Mouse (Mus musculus): ENCODE measurements at regions not wholly inside any gene's neighbourhood (a gene's known extent, or its start where the extent isn't known, plus 50 kb on each side); places are given as distances from the start of the nearest gene placed in this dataset.

- Histone ChIP-seq H3K4me1 (ENCODE audit: control insufficient read depth, insufficient read depth, insufficient read length) (no peaks in the 10 kb centered on the region), H3K27ac (ENCODE audit: insufficient read depth, low read length) (no peak overlapping the region), H3K4me3 (ENCODE audit: extremely low read depth, insufficient read depth, insufficient read length) (no peak overlapping the region), H3K27me3 (ENCODE audit: control insufficient read depth, insufficient read depth, low read length) (no peaks in the 10 kb centered on the region), H3K36me3 (ENCODE audit: control insufficient read depth, insufficient read depth, low read length) (no peaks in the 10 kb centered on the region)
- DNase-seq (ENCODE audit: low read depth in 1 of 2, low spot score in 2 of 2) = no peak
- TF ChIP-seq POLR2A (IDR thresholded peaks at IDR 0.05; ENCODE audit: low read depth, low read length) (no peak), CTCF (IDR thresholded peaks at IDR 0.05; ENCODE audit: extremely low read depth, insufficient read depth, insufficient read length, insufficient replicate concordance) (no peak)
Measured at GRCm38 (mm10) chr3:18746206-18746605, 798.0 kb downstream of the Cypt12 start.

GRCm38 (mm10) chr3:18746898-18747297 lies 798.7 kb downstream of the Cypt12 start:
- Histone ChIP-seq H3K4me3 (ENCODE audit: extremely low read depth, insufficient read depth, insufficient read length) (no peak overlapping the region), H3K27ac (ENCODE audit: insufficient read depth, low read length) (no peak overlapping the region), H3K27me3 (ENCODE audit: control insufficient read depth, insufficient read depth, low read length) (no peaks in the 10 kb centered on the region), H3K4me1 (ENCODE audit: control insufficient read depth, insufficient read depth, insufficient read length) (no peaks in the 10 kb centered on the region), H3K36me3 (ENCODE audit: control insufficient read depth, insufficient read depth, low read length) (no peaks in the 10 kb centered on the region)
- 73% methylated on average over 2 of the region's 2 CpGs for WGBS
- DNase-seq (ENCODE audit: low read depth in 1 of 2, low spot score in 2 of 2) = no peak
- TF ChIP-seq CTCF (IDR thresholded peaks at IDR 0.05; ENCODE audit: extremely low read depth, insufficient read depth, insufficient read length, insufficient replicate concordance) (no peak), POLR2A (IDR thresholded peaks at IDR 0.05; ENCODE audit: low read depth, low read length) (no peak)

- Histone ChIP-seq H3K27me3 (ENCODE audit: control insufficient read depth, insufficient read depth, low read length) (no peaks in the 10 kb centered on the region), H3K4me3 (ENCODE audit: extremely low read depth, insufficient read depth, insufficient read length) (no peak overlapping the region), H3K4me1 (ENCODE audit: control insufficient read depth, insufficient read depth, insufficient read length) (no peaks in the 10 kb centered on the region), H3K36me3 (ENCODE audit: control insufficient read depth, insufficient read depth, low read length) (no peaks in the 10 kb centered on the region), H3K27ac (ENCODE audit: insufficient read depth, low read length) (no peak overlapping the region)
- TF ChIP-seq CTCF (IDR thresholded peaks at IDR 0.05; ENCODE audit: extremely low read depth, insufficient read depth, insufficient read length, insufficient replicate concordance) = no peak
- TF ChIP-seq POLR2A (IDR thresholded peaks at IDR 0.05; ENCODE audit: low read depth, low read length) = no peak
- no peak for DNase-seq (ENCODE audit: low read depth in 1 of 2, low spot score in 2 of 2)
- WGBS = 90% methylated on average over 6 of the region's 6 CpGs
Measured at GRCm38 (mm10) chr3:18751660-18752259, 803.5 kb downstream of the Cypt12 start.

- 88% methylated on average over 3 of the region's 3 CpGs for WGBS
- H3K4me1 ChIP-seq (ENCODE audit: control insufficient read depth, insufficient read depth, insufficient read length) = no peaks in the 10 kb centered on the region
- no peak overlapping the region for H3K4me3 ChIP-seq (ENCODE audit: extremely low read depth, insufficient read depth, insufficient read length)
- no peak for TF ChIP-seq POLR2A (IDR thresholded peaks at IDR 0.05; ENCODE audit: low read depth, low read length)
- TF ChIP-seq CTCF (IDR thresholded peaks at IDR 0.05; ENCODE audit: extremely low read depth, insufficient read depth, insufficient read length, insufficient replicate concordance) = no peak
- DNase-seq (ENCODE audit: low read depth in 1 of 2, low spot score in 2 of 2) = no peak
- H3K27me3 ChIP-seq (ENCODE audit: control insufficient read depth, insufficient read depth, low read length) = no peaks in the 10 kb centered on the region
- no peak overlapping the region for H3K27ac ChIP-seq (ENCODE audit: insufficient read depth, low read length)
- H3K36me3 ChIP-seq (ENCODE audit: control insufficient read depth, insufficient read depth, low read length) = no peaks in the 10 kb centered on the region
Measured at GRCm38 (mm10) chr3:18764301-18765078, 816.3 kb downstream of the Cypt12 start.

- TF ChIP-seq CTCF (IDR thresholded peaks at IDR 0.05; ENCODE audit: extremely low read depth, insufficient read depth, insufficient read length, insufficient replicate concordance) (no peak), POLR2A (IDR thresholded peaks at IDR 0.05; ENCODE audit: low read depth, low read length) (no peak)
- Histone ChIP-seq H3K36me3 (ENCODE audit: control insufficient read depth, insufficient read depth, low read length) (no peaks in the 10 kb centered on the region), H3K27me3 (ENCODE audit: control insufficient read depth, insufficient read depth, low read length) (no peaks in the 10 kb centered on the region), H3K4me3 (ENCODE audit: extremely low read depth, insufficient read depth, insufficient read length) (no peak overlapping the region), H3K27ac (ENCODE audit: insufficient read depth, low read length) (no peak overlapping the region), H3K4me1 (ENCODE audit: control insufficient read depth, insufficient read depth, insufficient read length) (no peaks in the 10 kb centered on the region)
- DNase-seq (ENCODE audit: low read depth in 1 of 2, low spot score in 2 of 2) = no peak
- 46% methylated on average over 1 of the region's 1 CpGs for WGBS
Measured at GRCm38 (mm10) chr3:18778481-18778880, 830.3 kb downstream of the Cypt12 start.

GRCm38 (mm10) chr3:18787531-18788176 lies 839.4 kb downstream of the Cypt12 start:
- no peaks in the 10 kb centered on the region for H3K27me3 ChIP-seq (ENCODE audit: control insufficient read depth, insufficient read depth, low read length)
- whole genome bisulfite sequencing = 63% methylated on average over 8 of the region's 8 CpGs
- no peaks in the 10 kb centered on the region for H3K4me1 ChIP-seq (ENCODE audit: control insufficient read depth, insufficient read depth, insufficient read length)
- H3K27ac ChIP-seq (ENCODE audit: insufficient read depth, low read length) = no peak overlapping the region
- TF ChIP-seq CTCF (IDR thresholded peaks at IDR 0.05; ENCODE audit: extremely low read depth, insufficient read depth, insufficient read length, insufficient replicate concordance) (no peak), POLR2A (IDR thresholded peaks at IDR 0.05; ENCODE audit: low read depth, low read length) (no peak)
- DNase-seq (ENCODE audit: low read depth in 1 of 2, low spot score in 2 of 2) = no peak
- H3K4me3 ChIP-seq (ENCODE audit: extremely low read depth, insufficient read depth, insufficient read length) = no peak overlapping the region
- no peaks in the 10 kb centered on the region for H3K36me3 ChIP-seq (ENCODE audit: control insufficient read depth, insufficient read depth, low read length)

Measured in spleen, adult 2 months (tissue).